Mouse (Mus musculus): ENCODE measurements around the gene Sgsh.

- no peak for TF ChIP-seq CTCF (IDR thresholded peaks at IDR 0.05; ENCODE audit: low read depth)
- no peak for TF ChIP-seq EP300 (IDR thresholded peaks at IDR 0.05; ENCODE audit: low read depth)
Measured at GRCm38 (mm10) chr11:119338271-119339059, 16.9 kb downstream of the Sgsh start.
